Mouse (Mus musculus) MEL (cell line): ENCODE results near the gene Fam222b. TPM values are rescaled to one million over a fixed set of nuclear protein-coding genes. Genes with fewer than 3 reads are reported as not detected.
A peak's percentile ranks its signal among the peaks of the same experiment; 100 is the strongest.

ENCODE experiments used
- DNase-seq: peaks from one replicate; pipeline ENCODE4 v3.0.0; 2011; ENCODE audit warnings: low read depth, low spot score
- H3K27ac ChIP-seq: 2 replicates; pipeline ENCODE4 v1.5.1; 2012; ENCODE audit warnings: low read depth, mild to moderate bottlenecking, control low read depth, low read length, moderate library complexity; ENCODE audit not compliant: control insufficient read depth
- H3K27me3 ChIP-seq, 2 experiments: fragments of 150-350 bp in 1 of 2; sonication (generic) in 1 of 2; 2 replicates each; pipeline ENCODE4 v1.6.1; 2012; ENCODE audit warnings: low read length in 2 of 2, mild to moderate bottlenecking in 2 of 2, improper control_type of control experiment in 1 of 2, moderate library complexity in 1 of 2; ENCODE audit not compliant: insufficient read depth in 2 of 2, control insufficient read depth in 1 of 2
- H3K36me3 ChIP-seq, 2 experiments: 2 replicates each; pipeline ENCODE4 v1.6.1; 2012 to 2014; ENCODE audit warnings: low read length in 2 of 2, improper control_type of control experiment in 1 of 2, inconsistent platforms in 1 of 2, mild to moderate bottlenecking in 1 of 2; ENCODE audit not compliant: insufficient read depth in 2 of 2, control insufficient read depth in 1 of 2
- H3K4me1 ChIP-seq, 2 experiments: fragments of 150-350 bp in 1 of 2; sonication (generic) in 1 of 2; 2 replicates each; pipeline ENCODE4 v1.6.1; 2012; ENCODE audit warnings: low read length in 2 of 2, improper control_type of control experiment in 1 of 2, mild to moderate bottlenecking in 1 of 2; ENCODE audit not compliant: insufficient read depth in 2 of 2, control insufficient read depth in 1 of 2
- H3K4me3 ChIP-seq, 2 experiments: fragments of 150-350 bp in 1 of 2; sonication (generic) in 1 of 2; 2 replicates each; pipeline ENCODE4 v1.5.1; 2012; ENCODE audit warnings: low read depth in 2 of 2, low read length in 2 of 2, mild to moderate bottlenecking in 2 of 2, moderate library complexity in 2 of 2, control low read depth in 1 of 2, improper control_type of control experiment in 1 of 2; ENCODE audit not compliant: control insufficient read depth in 1 of 2, insufficient read depth in 1 of 2
- H3K79me2 ChIP-seq: 2 replicates; pipeline ENCODE4 v1.6.1; 2012; ENCODE audit warnings: mild to moderate bottlenecking, low read length, moderate library complexity; ENCODE audit not compliant: control insufficient read depth, poor library complexity, insufficient read depth
- H3K9ac ChIP-seq: 2 replicates; pipeline ENCODE4 v1.6.1; 2012; ENCODE audit warnings: low read depth, mild to moderate bottlenecking, control low read depth, low read length, moderate library complexity; ENCODE audit not compliant: control insufficient read depth, poor library complexity, severe bottlenecking
- H3K9me3 ChIP-seq: fragments of 150-350 bp; sonication (generic); replicated peaks from 2 replicates; pipeline ENCODE4 v1.6.1; 2012; ENCODE audit warnings: mild to moderate bottlenecking, low read length, improper control_type of control experiment, moderate library complexity; ENCODE audit not compliant: insufficient read depth
- BHLHE40 ChIP-seq: IDR thresholded peaks from 2 replicates; pipeline ENCODE4 v1.6.1; 2012; ENCODE audit warnings: low read depth, mild to moderate bottlenecking, inconsistent platforms, low read length, improper control_type of control experiment, borderline replicate concordance
- CHD2 ChIP-seq: IDR thresholded peaks from 2 replicates; pipeline ENCODE4 v1.6.1; 2011; ENCODE audit warnings: low read length, improper control_type of control experiment
- CTCF ChIP-seq, 3 experiments: IDR thresholded peaks in 2 of 3; conservative IDR thresholded peaks in 1 of 3; 2 replicates each; pipeline ENCODE4 v1.5.1; 2011 to 2012; ENCODE audit warnings: low read length in 3 of 3, low read depth in 2 of 3, mild to moderate bottlenecking in 2 of 3, improper control_type of control experiment in 1 of 3, inconsistent platforms in 1 of 3, mixed read lengths in 1 of 3, moderate library complexity in 1 of 3; ENCODE audit not compliant: control insufficient read depth in 1 of 3, insufficient read depth in 1 of 3, poor library complexity in 1 of 3, severe bottlenecking in 1 of 3
- E2F4 ChIP-seq: IDR thresholded peaks from 2 replicates; pipeline ENCODE4 v1.6.1; 2011; ENCODE audit warnings: low read depth, low read length, improper control_type of control experiment, borderline replicate concordance
- ELF1 ChIP-seq: IDR thresholded peaks from 2 replicates; pipeline ENCODE4 v1.6.1; 2014; ENCODE audit warnings: low read depth, mild to moderate bottlenecking, inconsistent platforms, low read length, improper control_type of control experiment, moderate library complexity
- EP300 ChIP-seq, 2 experiments: IDR thresholded peaks; 2 replicates each; pipeline ENCODE4 v1.6.1; 2011; ENCODE audit warnings: improper control_type of control experiment in 2 of 2, low read length in 2 of 2, low read depth in 1 of 2, mild to moderate bottlenecking in 1 of 2
- GABPA ChIP-seq: IDR thresholded peaks from 2 replicates; pipeline ENCODE4 v1.6.1; 2012; ENCODE audit warnings: low read depth, mild to moderate bottlenecking, inconsistent platforms, low read length, improper control_type of control experiment, moderate library complexity
- GATA1 ChIP-seq: IDR thresholded peaks from 2 replicates; pipeline ENCODE4 v1.6.1; 2011; ENCODE audit warnings: low read depth, low read length, improper control_type of control experiment
- JUND ChIP-seq: IDR thresholded peaks from 2 replicates; pipeline ENCODE4 v1.6.1; 2011; ENCODE audit warnings: low read depth, mild to moderate bottlenecking, improper control_type of control experiment, low read length
- KAT2A ChIP-seq: conservative IDR thresholded peaks from 2 replicates; pipeline ENCODE4 v1.6.1; 2012; ENCODE audit warnings: low read depth, low read length, improper control_type of control experiment, inconsistent platforms
- MAX ChIP-seq: IDR thresholded peaks from 2 replicates; pipeline ENCODE4 v1.6.1; 2011; ENCODE audit warnings: low read length, improper control_type of control experiment
- MAZ ChIP-seq: IDR thresholded peaks from 2 replicates; pipeline ENCODE4 v1.6.1; 2012; ENCODE audit warnings: low read depth, mild to moderate bottlenecking, inconsistent platforms, low read length, improper control_type of control experiment
- MEF2A ChIP-seq: IDR thresholded peaks from 2 replicates; pipeline ENCODE4 v1.6.1; 2014; ENCODE audit warnings: low read depth, mild to moderate bottlenecking, inconsistent platforms, low read length, improper control_type of control experiment; ENCODE audit not compliant: poor library complexity, insufficient replicate concordance, severe bottlenecking; ENCODE audit errors: extremely low read depth
- MXI1 ChIP-seq: IDR thresholded peaks from 2 replicates; pipeline ENCODE4 v1.6.1; 2011; ENCODE audit warnings: mild to moderate bottlenecking, low read depth, low read length, improper control_type of control experiment
- MYB ChIP-seq: IDR thresholded peaks from 2 replicates; pipeline ENCODE4 v1.6.1; 2011; ENCODE audit warnings: mild to moderate bottlenecking, low read depth, low read length, improper control_type of control experiment
- MYC ChIP-seq: IDR thresholded peaks from 2 replicates; pipeline ENCODE4 v1.6.1; 2011; ENCODE audit warnings: low read depth, mild to moderate bottlenecking, low read length, improper control_type of control experiment, moderate library complexity
- NRF1 ChIP-seq: IDR thresholded peaks from 2 replicates; pipeline ENCODE4 v1.6.1; 2014; ENCODE audit warnings: low read depth, mild to moderate bottlenecking, inconsistent platforms, low read length, improper control_type of control experiment, moderate library complexity; ENCODE audit not compliant: poor library complexity, insufficient read depth, severe bottlenecking
- POLR2A ChIP-seq, 2 experiments: IDR thresholded peaks; 2 replicates each; pipeline ENCODE4 v1.6.1; 2011 to 2012; ENCODE audit warnings: low read length in 2 of 2, mild to moderate bottlenecking in 2 of 2, control low read depth in 1 of 2, improper control_type of control experiment in 1 of 2, low read depth in 1 of 2, moderate library complexity in 1 of 2; ENCODE audit not compliant: control insufficient read depth in 1 of 2, insufficient read depth in 1 of 2, poor library complexity in 1 of 2
- POLR2AphosphoS5 ChIP-seq: IDR thresholded peaks from 2 replicates; pipeline ENCODE4 v1.6.1; 2012; ENCODE audit warnings: low read depth, borderline replicate concordance, mild to moderate bottlenecking, inconsistent platforms, low read length, moderate library complexity, mixed read lengths
- RAD21 ChIP-seq: IDR thresholded peaks from 2 replicates; pipeline ENCODE4 v1.6.1; 2011; ENCODE audit warnings: mild to moderate bottlenecking, low read depth, low read length, improper control_type of control experiment
- RCOR1 ChIP-seq: IDR thresholded peaks from 2 replicates; pipeline ENCODE4 v1.6.1; 2012; ENCODE audit warnings: low read depth, mild to moderate bottlenecking, inconsistent platforms, low read length, improper control_type of control experiment
- SIN3A ChIP-seq: IDR thresholded peaks from 2 replicates; pipeline ENCODE4 v1.6.1; 2012; ENCODE audit warnings: low read length, improper control_type of control experiment, inconsistent platforms
- SMC3 ChIP-seq: IDR thresholded peaks from 2 replicates; pipeline ENCODE4 v1.6.1; 2011; ENCODE audit warnings: low read depth, low read length, improper control_type of control experiment
- TBP ChIP-seq: IDR thresholded peaks from 2 replicates; pipeline ENCODE4 v1.8.0; 2011; ENCODE audit warnings: low read depth, low read length, improper control_type of control experiment
- UBTF ChIP-seq: IDR thresholded peaks from 2 replicates; pipeline ENCODE4 v1.6.1; 2012; ENCODE audit warnings: low read depth, mild to moderate bottlenecking, inconsistent platforms, low read length, improper control_type of control experiment, moderate library complexity, borderline replicate concordance; ENCODE audit not compliant: insufficient read depth
- ZMIZ1 ChIP-seq: IDR thresholded peaks from 2 replicates; pipeline ENCODE4 v1.6.1; 2012; ENCODE audit warnings: low read depth, mild to moderate bottlenecking, inconsistent platforms, low read length, improper control_type of control experiment, moderate library complexity
- ZNF384 ChIP-seq: IDR thresholded peaks from 2 replicates; pipeline ENCODE4 v1.6.1; 2012; ENCODE audit warnings: low read depth, mild to moderate bottlenecking, inconsistent platforms, low read length, improper control_type of control experiment
- polyA plus RNA-seq, 2 experiments: library from polyadenylated mRNA; stranded (reverse) in 1 of 2; unstranded in 1 of 2; fragments of >175 nt in 1 of 2; fragments of >200 nt in 1 of 2; gene quantifications; 2 replicates each; pipeline versions ENCODE4 v1.2.1 to v1.2.4; 2012; ENCODE audit warnings: low replicate concordance in 2 of 2, low read depth in 1 of 2; ENCODE audit not compliant: insufficient read length in 2 of 2, insufficient read depth in 1 of 2, missing spikeins in 1 of 2
- total RNA-seq: library from RNA; depleted of rRNA; stranded (reverse); fragments of 300-350 nt; gene quantifications from 2 replicates; pipeline ENCODE4 v1.2.3, GENCODE M21; 2012

Fam222b gene
- total and polyA plus RNA-seq, 3 experiments: 2.4 to 8.1 TPM; not detected in 1

DNA sequence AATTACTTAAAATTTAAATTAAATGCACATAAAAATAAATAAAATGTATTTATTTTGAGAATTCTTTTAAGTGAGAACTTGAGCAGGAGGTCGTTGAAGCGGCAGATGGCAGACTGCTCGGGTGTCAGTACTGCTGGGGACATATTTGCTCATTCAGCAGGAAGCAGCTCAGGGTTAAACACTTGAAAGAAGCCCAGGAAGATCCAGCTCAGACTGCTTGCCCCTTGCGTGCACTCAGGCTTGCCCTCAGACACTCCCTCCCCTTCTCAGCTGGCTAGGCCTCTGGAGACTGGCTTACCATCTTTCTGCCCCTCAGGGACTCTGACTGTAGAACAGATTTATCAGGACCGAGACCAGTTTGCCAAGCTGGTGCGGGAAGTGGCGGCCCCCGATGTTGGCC is 37.5 kb upstream of the Fam222b start:
- H3K36me3 ChIP-seq: peaks cover 0 to 2% of the 10 kb centered on the region in 2 experiments; a peak in 2 of 4 replicates
- H3K9me3 ChIP-seq: no peaks in the 10 kb centered on the region
- DNase-seq: no peak
- H3K9ac ChIP-seq: no peak overlapping the region
- H3K79me2 ChIP-seq: no peaks in the 10 kb centered on the region
- peaks cover 0 to 8% of the 10 kb centered on the region in 2 experiments; a peak in 2 of 4 replicates for H3K4me1 ChIP-seq
- H3K27me3 ChIP-seq: no peaks in the 10 kb centered on the region
- no peak for TF ChIP-seq TBP
- TF ChIP-seq MYB: no peak
- TF ChIP-seq SMC3: no peak
- TF ChIP-seq GATA1: no peak
- TF ChIP-seq RCOR1: no peak
- no peak for TF ChIP-seq POLR2AphosphoS5
- TF ChIP-seq E2F4: no peak
- TF ChIP-seq MYC: no peak
- no peak for TF ChIP-seq MEF2A
- no peak for TF ChIP-seq JUND
- TF ChIP-seq POLR2A (IDR thresholded peaks at IDR 0.05; ENCODE audit: control insufficient read depth in 1 of 2, insufficient read depth in 1 of 2, low read depth in 1 of 2, low read length in 2 of 2, poor library complexity in 1 of 2): no peak
- no peak for TF ChIP-seq NRF1
- no peak for TF ChIP-seq CTCF (IDR thresholded peaks at IDR 0.05 in 2 of 3, conservative IDR thresholded peaks at IDR 0.05 in 1 of 3; ENCODE audit: control insufficient read depth in 1 of 3, insufficient read depth in 1 of 3, low read depth in 2 of 3, low read length in 3 of 3, poor library complexity in 1 of 3, severe bottlenecking in 1 of 3)
- no peak for TF ChIP-seq UBTF
- TF ChIP-seq EP300 (IDR thresholded peaks at IDR 0.05; ENCODE audit: low read depth in 1 of 2, low read length in 2 of 2): no peak
- TF ChIP-seq MAZ: no peak
- H3K27ac ChIP-seq: no peak overlapping the region
- no peak overlapping the region for H3K4me3 ChIP-seq

DNA sequence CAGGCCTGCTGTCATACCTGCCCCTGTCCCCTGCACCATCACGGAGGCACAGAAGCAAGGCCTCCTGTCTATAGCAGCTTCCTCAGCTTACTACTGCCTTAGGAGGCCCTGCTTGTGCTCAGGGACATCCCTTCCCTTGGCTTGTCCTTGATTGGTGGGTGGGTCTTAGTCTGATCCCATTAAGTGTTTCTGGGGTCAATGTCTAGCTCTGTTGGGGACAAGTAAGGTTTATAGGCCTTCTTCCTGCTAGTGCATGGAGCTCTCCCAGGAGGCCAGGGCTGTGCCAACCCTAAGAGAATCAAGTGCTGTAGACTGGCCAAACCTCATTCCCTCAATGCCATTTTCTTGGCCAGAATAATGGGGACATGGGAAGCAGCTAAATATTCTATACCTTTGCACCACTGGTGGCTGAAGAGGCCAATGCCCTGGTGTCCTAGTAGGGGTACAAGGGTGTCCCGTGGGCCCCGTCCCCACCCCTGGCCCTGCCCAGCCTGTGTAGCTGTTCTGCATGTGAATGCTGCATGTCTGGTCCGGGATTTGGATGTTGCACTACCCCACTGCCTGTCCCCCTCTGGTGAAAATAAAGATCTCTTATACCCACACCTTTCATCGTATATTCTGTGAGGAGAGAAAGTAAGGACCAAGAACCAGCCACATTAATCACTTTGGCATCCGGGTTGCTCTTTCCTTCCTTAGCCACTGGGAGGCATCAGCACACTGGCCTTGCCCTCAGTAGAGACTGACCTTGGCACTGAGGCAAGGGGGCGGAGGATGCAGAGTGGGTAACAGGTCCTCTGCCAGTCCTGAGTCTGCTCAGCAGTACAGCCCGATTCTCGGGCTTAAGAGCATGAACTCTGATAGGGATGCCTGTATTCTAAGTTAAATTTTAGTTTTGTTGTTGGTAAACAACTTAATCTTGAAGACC is 34.4 kb upstream of the Fam222b start:
- Histone ChIP-seq H3K4me3 (no peak overlapping the region), H3K9me3 (no peaks in the 10 kb centered on the region), H3K27me3 (no peaks in the 10 kb centered on the region), H3K4me1 (peaks cover 0 to 2% of the 10 kb centered on the region in 2 experiments; a peak in 2 of 4 replicates), H3K36me3 (peaks cover 0 to 2% of the 10 kb centered on the region in 2 experiments; a peak in 2 of 4 replicates), H3K79me2 (no peaks in the 10 kb centered on the region), H3K27ac (no peak overlapping the region), H3K9ac (no peak overlapping the region)
- DNase-seq: peak; percentile 87
- TF ChIP-seq RAD21 (no peak; the same call in none of the 2 replicates), BHLHE40 (no peak), GABPA (no peak), RCOR1 (no peak), E2F4 (no peak), SMC3 (peak; percentile 100), SIN3A (peak; percentile 86), MAX (no peak), ELF1 (peak; percentile 72), CHD2 (no peak), ZNF384 (peak; percentile 81), GATA1 (no peak), MAZ (peak; percentile 79), KAT2A (no peak), EP300 (IDR thresholded peaks at IDR 0.05; ENCODE audit: low read depth in 1 of 2, low read length in 2 of 2) (no peak), MYC (no peak), CTCF (IDR thresholded peaks at IDR 0.05 in 2 of 3, conservative IDR thresholded peaks at IDR 0.05 in 1 of 3; ENCODE audit: control insufficient read depth in 1 of 3, insufficient read depth in 1 of 3, low read depth in 2 of 3, low read length in 3 of 3, poor library complexity in 1 of 3, severe bottlenecking in 1 of 3) (peak; percentile 89 to 100 (median 97); a peak in 5 of 6 replicates), MEF2A (no peak), JUND (no peak), ZMIZ1 (no peak), MXI1 (no peak; the same call in 1 of the 2 replicates)
